Mouse (Mus musculus): ENCODE measurements at regions not wholly inside any gene's neighbourhood (a gene's known extent, or its start where the extent isn't known, plus 50 kb on each side); places are given as distances from the start of the nearest gene placed in this dataset.

DNA sequence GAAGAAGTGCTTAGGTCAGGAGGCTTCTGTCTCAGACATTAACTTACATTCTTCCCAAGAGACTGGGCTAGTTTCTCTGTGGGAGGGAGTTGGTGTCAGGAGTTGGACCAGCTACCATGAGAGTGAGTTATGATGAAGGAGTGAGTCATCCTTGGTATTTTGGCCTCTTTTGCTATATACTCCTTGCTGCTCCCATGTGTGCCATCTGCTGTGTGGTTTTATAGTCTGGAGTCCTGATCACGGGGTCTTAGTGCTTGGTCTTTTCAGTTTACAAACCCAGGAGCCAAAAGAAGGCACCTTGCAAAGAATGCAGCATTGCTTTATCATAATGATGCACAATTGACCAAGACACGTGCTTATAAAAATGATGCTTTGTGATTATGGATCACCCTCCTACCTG, 56.6 kb downstream of the Zfp503 start:
- peak; percentile 9 for DNase-seq

DNA sequence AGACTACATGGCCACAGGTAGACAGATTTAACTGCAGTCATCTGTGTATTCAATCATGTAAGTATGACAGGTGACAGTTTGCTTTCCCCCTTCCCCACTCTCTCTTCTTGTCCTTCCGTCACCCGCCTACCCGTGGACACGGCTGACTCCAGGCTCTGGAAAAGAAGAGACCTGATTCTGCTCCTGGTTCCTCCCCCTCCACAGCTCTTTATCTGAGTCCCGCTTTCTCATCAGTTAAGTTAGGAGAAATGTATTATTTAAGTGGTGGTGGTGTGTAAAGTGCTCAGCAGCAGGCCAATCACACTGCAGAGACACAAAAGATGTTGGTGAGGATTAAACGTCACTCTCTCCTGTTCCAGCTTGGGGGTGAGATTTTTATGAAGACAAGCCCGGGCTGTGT, 57.5 kb downstream of the Zfp503 start:
- no peak for DNase-seq

DNA sequence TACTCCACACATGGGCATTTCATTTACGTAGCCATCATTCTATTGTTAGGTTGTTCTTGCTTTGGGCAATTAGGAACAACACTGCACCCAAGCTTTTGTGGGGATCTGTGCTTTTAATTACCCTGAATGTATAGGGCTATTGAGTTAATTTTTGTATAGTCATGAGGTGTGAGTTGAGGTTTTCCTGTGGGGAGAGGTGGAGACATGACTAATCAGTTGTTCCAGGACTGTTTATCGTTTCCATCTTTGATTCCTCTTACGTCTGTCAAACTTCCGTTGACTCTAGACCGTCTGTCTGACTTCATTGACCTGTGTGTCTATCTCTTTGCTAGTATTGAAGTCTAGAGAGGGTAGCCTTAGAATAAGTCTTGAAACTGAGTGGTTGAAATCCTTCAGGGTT, 60.4 kb downstream of the Zfp503 start:
- no peak for DNase-seq

DNA sequence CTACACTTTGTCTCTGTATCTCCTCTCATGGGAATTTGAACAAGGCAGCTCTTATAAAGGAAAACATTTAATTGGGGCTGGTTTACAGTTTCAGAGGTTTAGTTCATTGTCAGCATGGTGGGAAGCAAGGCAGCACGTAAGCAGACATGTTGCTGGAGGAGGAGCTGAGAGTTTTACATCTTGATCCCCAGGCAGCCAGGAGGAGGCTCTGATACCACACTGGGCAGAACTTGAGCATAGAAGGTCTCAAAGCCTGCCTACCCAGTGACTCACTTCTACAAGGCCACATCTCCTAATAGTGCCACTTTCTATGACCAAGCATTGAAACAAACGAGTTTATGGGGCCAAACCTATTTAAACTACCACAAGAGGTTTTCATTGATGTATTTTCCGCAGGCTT, 67.9 kb upstream of the Comtd1 start:
- no peak for DNase-seq

DNA sequence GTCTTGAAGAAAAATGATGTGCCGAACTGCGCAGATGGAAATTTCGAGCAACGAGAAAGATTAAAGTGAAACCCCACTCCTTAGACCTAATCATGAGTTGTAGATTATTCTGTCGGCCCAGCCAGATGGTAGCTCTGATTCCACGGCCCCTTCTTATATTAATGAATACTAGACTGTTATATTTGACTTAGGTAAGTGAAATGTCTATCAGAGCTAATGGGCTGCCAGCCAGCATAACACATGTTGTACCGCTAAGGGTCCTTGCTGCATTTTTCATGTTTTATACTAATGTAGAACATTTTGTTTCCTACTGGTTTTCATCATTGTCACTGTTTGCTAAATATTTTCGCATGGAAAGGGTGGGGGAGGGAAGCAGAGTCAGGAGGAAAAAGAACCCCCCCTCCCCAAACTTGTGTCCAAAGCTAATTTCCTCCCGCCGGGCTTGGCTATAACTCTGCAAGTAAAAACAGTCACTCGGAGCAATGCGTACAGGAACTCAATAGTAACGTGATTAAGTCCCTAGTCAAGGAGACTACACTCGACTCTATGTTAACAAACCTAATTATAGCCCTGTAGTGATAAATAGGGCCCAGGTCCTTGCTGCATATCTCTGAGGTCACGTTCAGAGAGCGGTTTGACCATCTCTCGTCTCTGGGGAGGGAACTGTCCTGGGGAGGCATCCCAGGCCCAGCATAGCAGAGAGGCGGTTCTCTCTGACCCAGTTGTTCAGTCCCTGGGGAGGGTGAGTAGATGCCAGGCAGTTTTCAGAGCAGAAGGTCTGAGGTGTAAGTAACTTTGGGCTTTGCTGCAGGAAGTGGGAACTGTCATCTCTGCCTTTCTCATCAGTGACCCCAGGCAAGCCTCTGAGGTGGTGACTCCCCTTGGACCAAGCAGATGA, 56.0 kb upstream of the Comtd1 start:
- peak; percentile 35 for DNase-seq

DNA sequence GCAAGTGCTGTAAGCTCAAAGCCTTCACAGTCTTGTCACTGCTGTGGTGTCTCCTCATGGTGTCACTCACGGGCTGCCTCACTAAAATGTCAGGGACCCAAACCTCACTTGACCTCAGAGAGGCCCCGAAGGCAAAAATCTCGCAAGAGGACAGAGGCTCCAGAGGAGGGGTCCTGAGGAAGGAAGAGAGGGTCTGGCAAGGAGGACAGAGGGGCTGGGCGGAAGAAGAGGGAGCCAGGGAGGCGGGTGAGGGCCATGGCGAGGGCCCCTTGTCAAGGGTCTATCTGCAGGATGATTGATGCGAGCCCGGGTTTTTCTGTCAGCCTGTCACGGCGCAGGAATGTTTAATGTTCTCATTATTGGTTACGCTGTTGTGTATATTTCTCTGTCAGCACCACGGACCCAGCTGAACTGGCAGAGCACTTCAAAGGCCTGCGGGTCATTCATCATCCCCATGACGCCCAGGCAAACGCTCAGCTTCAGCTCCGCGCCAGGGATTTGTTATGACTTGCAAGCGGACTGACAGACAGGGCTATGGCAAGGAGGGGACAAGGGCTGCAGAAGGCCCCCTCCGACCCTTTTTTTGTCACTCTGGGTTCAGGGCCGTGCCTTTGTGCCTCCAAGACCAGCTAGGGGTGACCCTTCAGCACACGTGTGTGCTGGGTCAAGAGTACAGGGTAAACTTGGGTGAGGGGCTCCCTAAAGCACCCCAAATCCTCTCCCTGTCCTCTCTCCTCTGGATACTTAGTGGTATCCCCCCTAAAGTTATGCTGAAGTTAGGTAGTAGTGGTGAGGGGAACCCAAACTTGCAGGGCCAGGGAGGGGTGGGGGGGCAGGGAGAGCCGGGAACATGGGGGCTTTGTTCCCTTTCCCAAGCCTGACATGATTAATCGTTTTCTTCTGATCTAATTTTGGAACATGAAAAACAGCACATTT, 55.1 kb upstream of the Comtd1 start:
- DNase-seq = peak; percentile 89

DNA sequence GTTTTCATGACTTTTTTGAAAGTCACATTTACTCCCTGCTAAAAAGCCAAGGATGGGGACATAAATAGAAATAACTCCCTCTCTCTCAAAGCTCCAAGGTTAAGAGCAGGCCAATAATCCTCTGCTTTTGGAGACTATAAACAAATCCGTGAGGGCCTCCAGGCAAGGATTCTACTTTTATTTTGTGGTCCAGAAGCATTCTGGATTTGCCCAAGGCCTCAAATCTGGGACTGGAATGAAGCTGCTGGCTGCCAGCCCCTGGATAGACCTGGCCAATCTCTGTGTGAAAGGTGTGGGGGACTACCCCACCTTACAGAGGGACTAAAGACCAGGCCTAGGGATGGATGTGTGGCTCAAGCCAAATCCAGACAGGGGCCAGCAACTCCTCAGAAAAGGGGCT, 54.1 kb upstream of the Comtd1 start:
- no peak for DNase-seq

GRCm38 (mm10) chr14:21902456-21902855, 53.7 kb upstream of the Comtd1 start:
- DNase-seq = no peak

DNA sequence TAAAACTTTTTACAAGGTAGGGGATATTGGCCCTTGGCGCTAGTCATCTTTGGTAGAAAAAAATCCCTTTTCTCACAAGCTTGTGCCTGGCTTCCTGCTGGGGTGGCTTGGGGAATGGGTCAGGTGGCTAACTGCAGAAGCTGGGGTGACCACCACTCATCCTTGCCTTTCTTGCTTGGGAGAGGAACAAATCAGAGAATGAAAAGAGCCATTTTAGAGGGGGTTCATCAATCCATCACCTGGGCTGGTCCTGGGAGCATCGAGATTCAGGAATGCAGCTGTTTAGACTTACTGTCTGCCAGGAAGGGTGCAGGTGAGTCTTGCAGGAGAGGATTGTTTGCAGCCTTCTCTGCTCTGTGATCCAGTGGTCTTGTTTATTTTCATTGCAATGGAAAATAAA, 52.2 kb upstream of the Comtd1 start:
- DNase-seq = no peak

DNA sequence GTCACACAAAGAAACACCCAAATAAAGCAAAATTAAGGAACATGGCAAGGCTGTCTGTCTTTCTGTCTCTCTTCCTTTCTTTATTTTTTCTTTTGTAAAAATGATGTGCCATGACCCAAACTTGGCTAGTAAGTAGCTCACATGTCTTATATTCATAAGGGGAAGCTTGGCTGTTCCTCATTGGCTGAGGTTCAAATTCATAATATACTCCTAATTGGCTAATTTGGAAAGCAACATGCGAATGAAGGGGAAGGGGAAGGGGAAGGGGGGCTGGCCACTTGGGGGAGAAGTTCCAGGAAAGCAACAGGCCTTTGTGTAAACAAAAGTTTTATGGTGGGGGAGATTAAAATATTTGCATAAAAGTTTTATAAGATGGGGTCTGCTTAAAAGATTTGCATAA, 51.7 kb upstream of the Comtd1 start:
- DNase-seq = no peak
